Mouse (Mus musculus) limb, embryonic 15.5 days (tissue): ENCODE measurements around the gene Tcf23. TPM values are rescaled to one million over a fixed set of nuclear protein-coding genes. Genes with fewer than 3 reads are reported as not detected.

ENCODE experiments used
- ATAC-seq: fragments of 200-750 bp; cut with Nextera tagmentation; 2 replicates; pipeline ENCODE4 v1.8.0; 2017; ENCODE audit warnings: low read depth, moderate TSS enrichment; ENCODE audit not compliant: insufficient number of reproducible peaks, low FRiP score, low TSS enrichment
- H3K27ac ChIP-seq: fragments of 300-500 bp; sonication (generic); 2 replicates; pipeline ENCODE4 v1.5.1; 2015; ENCODE audit warnings: moderate library complexity, mild to moderate bottlenecking, inconsistent platforms
- H3K27me3 ChIP-seq: fragments of 300-500 bp; sonication (generic); 2 replicates; pipeline ENCODE4 v1.6.1; 2015; ENCODE audit warnings: inconsistent platforms
- H3K36me3 ChIP-seq: fragments of 300-500 bp; sonication (generic); 2 replicates; pipeline ENCODE4 v1.6.1; 2015; ENCODE audit warnings: inconsistent platforms
- H3K4me1 ChIP-seq: fragments of 300-500 bp; sonication (generic); 2 replicates; pipeline ENCODE4 v1.6.1; 2015; ENCODE audit warnings: inconsistent platforms
- H3K4me2 ChIP-seq: fragments of 300-500 bp; sonication (generic); 2 replicates; pipeline ENCODE4 v1.6.1; 2015; ENCODE audit warnings: mild to moderate bottlenecking, inconsistent platforms
- H3K4me3 ChIP-seq: fragments of 300-500 bp; sonication (generic); 2 replicates; pipeline ENCODE4 v1.5.1; 2015; ENCODE audit warnings: mild to moderate bottlenecking, inconsistent platforms
- H3K9ac ChIP-seq: fragments of 300-500 bp; sonication (generic); 2 replicates; pipeline ENCODE4 v1.6.1; 2015; ENCODE audit warnings: inconsistent platforms
- H3K9me3 ChIP-seq: fragments of 300-500 bp; sonication (generic); 2 replicates; pipeline ENCODE4 v1.6.1; 2016; ENCODE audit warnings: inconsistent platforms
- WGBS: fragments of 180-500 bp; shearing (Covaris S2); methylation state at CpG from one replicate; pipeline ENCODE4 v1.1.7; 2015; 5-methylcytosine and 5-hydroxymethylcytosine counted together
- polyA plus RNA-seq: library from polyadenylated mRNA; unstranded; fragments of >200 nt; fragmentation: Nextera tagmentation; extraction: Ambion mirVana; gene quantifications from 2 replicates; pipeline ENCODE4 v1.2.1, GENCODE M21; 2015

Tcf23 gene
- polyA plus RNA-seq, 1 experiment from 2014 or later, result 0.04 TPM

GRCm38 (mm10) chr5:30950922-30951321 is 17.5 kb upstream of the Tcf23 start:
- Histone ChIP-seq H3K36me3 (peaks cover 41% of the 10 kb centered on the region), H3K27ac (no peak overlapping the region), H3K4me3 (no peak overlapping the region), H3K4me2 (no peak overlapping the region), H3K9me3 (no peaks in the 10 kb centered on the region), H3K9ac (no peak overlapping the region), H3K27me3 (no peaks in the 10 kb centered on the region), H3K4me1 (peaks cover 18% of the 10 kb centered on the region)
- ATAC-seq, result no peak
- WGBS, result 86% methylated on average over 2 of the region's 2 CpGs

GRCm38 (mm10) chr5:30951706-30952105 is 16.8 kb upstream of the Tcf23 start:
- no peak for ATAC-seq
- Histone ChIP-seq H3K4me2 (no peak overlapping the region), H3K27me3 (no peaks in the 10 kb centered on the region), H3K27ac (no peak overlapping the region), H3K36me3 (peaks cover 44% of the 10 kb centered on the region), H3K4me3 (no peak overlapping the region), H3K9ac (no peak overlapping the region), H3K4me1 (peaks cover 18% of the 10 kb centered on the region), H3K9me3 (no peaks in the 10 kb centered on the region)
- 84% methylated on average over 6 of the region's 6 CpGs for WGBS

GRCm38 (mm10) chr5:30952551-30952950 is 15.9 kb upstream of the Tcf23 start:
- Histone ChIP-seq H3K27me3 (no peaks in the 10 kb centered on the region), H3K9ac (no peak overlapping the region), H3K4me1 (peaks cover 21% of the 10 kb centered on the region), H3K4me2 (no peak overlapping the region), H3K9me3 (no peaks in the 10 kb centered on the region), H3K4me3 (no peak overlapping the region), H3K27ac (no peak overlapping the region), H3K36me3 (peaks cover 47% of the 10 kb centered on the region)
- ATAC-seq, result no peak
- 88% methylated on average over 5 of the region's 5 CpGs for WGBS

- no peak overlapping the region for H3K9ac ChIP-seq
- H3K4me2 ChIP-seq, result no peak overlapping the region
- no peak for ATAC-seq
- peaks cover 59% of the 10 kb centered on the region for H3K36me3 ChIP-seq
- H3K27ac ChIP-seq, result no peak overlapping the region
- WGBS, result 96% methylated on average over 6 of the region's 6 CpGs
- peaks cover 33% of the 10 kb centered on the region for H3K4me1 ChIP-seq
- no peaks in the 10 kb centered on the region for H3K27me3 ChIP-seq
- H3K4me3 ChIP-seq, result no peak overlapping the region
- H3K9me3 ChIP-seq, result no peaks in the 10 kb centered on the region
Observed at GRCm38 (mm10) chr5:30954065-30954464, 14.4 kb upstream of the Tcf23 start.

GRCm38 (mm10) chr5:30954556-30954955 is 13.9 kb upstream of the Tcf23 start:
- H3K9me3 ChIP-seq, result no peaks in the 10 kb centered on the region
- H3K9ac ChIP-seq, result no peak overlapping the region
- no peaks in the 10 kb centered on the region for H3K27me3 ChIP-seq
- peaks cover 59% of the 10 kb centered on the region for H3K36me3 ChIP-seq
- no peak for ATAC-seq
- 97% methylated on average over 9 of the region's 9 CpGs for WGBS
- no peak overlapping the region for H3K4me2 ChIP-seq
- peaks cover 31% of the 10 kb centered on the region for H3K4me1 ChIP-seq
- H3K27ac ChIP-seq, result no peak overlapping the region
- H3K4me3 ChIP-seq, result no peak overlapping the region

GRCm38 (mm10) chr5:30955751-30956150 is 12.7 kb upstream of the Tcf23 start:
- H3K4me3 ChIP-seq, result no peak overlapping the region
- no peak overlapping the region for H3K27ac ChIP-seq
- no peak overlapping the region for H3K9ac ChIP-seq
- no peak overlapping the region for H3K4me2 ChIP-seq
- WGBS, result 95% methylated on average over 6 of the region's 6 CpGs
- H3K4me1 ChIP-seq, result peaks cover 23% of the 10 kb centered on the region
- H3K9me3 ChIP-seq, result no peaks in the 10 kb centered on the region
- ATAC-seq, result no peak
- H3K27me3 ChIP-seq, result no peaks in the 10 kb centered on the region
- H3K36me3 ChIP-seq, result peaks cover 59% of the 10 kb centered on the region

GRCm38 (mm10) chr5:30957891-30958290 is 10.6 kb upstream of the Tcf23 start:
- Histone ChIP-seq H3K4me2 (0 out of 2 replicates have a peak overlapping the region, but pooled peaks have one; percentile 19), H3K36me3 (peaks cover 48% of the 10 kb centered on the region), H3K4me3 (peak overlapping the region; percentile 3; the same call in 1 of the 2 replicates), H3K9me3 (no peaks in the 10 kb centered on the region), H3K27ac (no peak overlapping the region), H3K27me3 (no peaks in the 10 kb centered on the region), H3K4me1 (peaks cover 20% of the 10 kb centered on the region), H3K9ac (no peak overlapping the region)
- 89% methylated on average over 6 of the region's 6 CpGs for WGBS
- no peak for ATAC-seq

- no peaks in the 10 kb centered on the region for H3K9me3 ChIP-seq
- ATAC-seq, result no peak
- peak overlapping the region; percentile 87 for H3K27ac ChIP-seq
- peak overlapping the region; percentile 60 for H3K4me3 ChIP-seq
- H3K4me2 ChIP-seq, result peak overlapping the region; percentile 75
- WGBS, result 34% methylated on average over 19 of the region's 19 CpGs
- H3K27me3 ChIP-seq, result no peaks in the 10 kb centered on the region
- peaks cover 34% of the 10 kb centered on the region for H3K36me3 ChIP-seq
- H3K4me1 ChIP-seq, result peaks cover 20% of the 10 kb centered on the region
- peak overlapping the region; percentile 74 for H3K9ac ChIP-seq
Observed at GRCm38 (mm10) chr5:30959198-30959854, 9.1 kb upstream of the Tcf23 start.

GRCm38 (mm10) chr5:30959966-30960501 is 8.4 kb upstream of the Tcf23 start, which contains the start of gene Preb:
Preb (minus strand) TSS chr5:30960361.
- Histone ChIP-seq H3K4me1 (peaks cover 20% of the 10 kb centered on the region), H3K27ac (peak within 1 kb of the TSS; percentile 87), H3K9me3 (no peaks in the 10 kb centered on the region), H3K9ac (peak within 1 kb of the TSS; percentile 74), H3K4me2 (peak within 1 kb of the TSS; percentile 75), H3K27me3 (no peaks in the 10 kb centered on the region), H3K36me3 (peaks cover 27% of the 10 kb centered on the region), H3K4me3 (peak within 1 kb of the TSS; percentile 60)
- under 1% methylated on average over 56 of the region's 56 CpGs for WGBS
- peak; percentile 95 for ATAC-seq

GRCm38 (mm10) chr5:30960814-30961213 is 7.6 kb upstream of the Tcf23 start:
- 86% methylated on average over 2 of the region's 2 CpGs for WGBS
- Histone ChIP-seq H3K27ac (no peak overlapping the region), H3K36me3 (peaks cover 19% of the 10 kb centered on the region), H3K4me1 (peaks cover 20% of the 10 kb centered on the region), H3K4me3 (peak overlapping the region; percentile 60; the same call in 1 of the 2 replicates), H3K9ac (no peak overlapping the region), H3K4me2 (no peak overlapping the region), H3K9me3 (no peaks in the 10 kb centered on the region), H3K27me3 (0 out of 2 replicates have a peak, but pooled peaks cover 4% of the 10 kb centered on the region)
- no peak for ATAC-seq

- Histone ChIP-seq H3K36me3 (peaks cover 15% of the 10 kb centered on the region), H3K4me3 (no peak overlapping the region), H3K9me3 (no peaks in the 10 kb centered on the region), H3K27me3 (0 out of 2 replicates have a peak, but pooled peaks cover 4% of the 10 kb centered on the region), H3K27ac (no peak overlapping the region), H3K4me2 (no peak overlapping the region), H3K4me1 (peaks cover 20% of the 10 kb centered on the region), H3K9ac (no peak overlapping the region)
- 77% methylated on average over 10 of the region's 10 CpGs for WGBS
- no peak for ATAC-seq
Observed at GRCm38 (mm10) chr5:30961545-30962505, 6.6 kb upstream of the Tcf23 start.
